Mouse (Mus musculus) lung, embryonic 15.5 days (tissue): ENCODE measurements around the gene Ctla2a. TPM values are rescaled to one million over a fixed set of nuclear protein-coding genes. Genes with fewer than 3 reads are reported as not detected.

ENCODE experiments used
- polyA plus RNA-seq: library from polyadenylated mRNA; unstranded; fragments of >200 nt; fragmentation: Nextera tagmentation; extraction: Ambion mirVana; gene quantifications from 2 replicates; pipeline ENCODE4 v1.2.1, GENCODE M21; 2015

The Ctla2a gene
- polyA plus RNA-seq, 1 experiment from 2014 or later: 81.0 TPM

Other genes starting within 250 kb of the Ctla2a start
- not detected in 2 replicates for gene BC051665, start 150.3 kb downstream of the Ctla2a start, polyA plus RNA-seq
- gene Ctsll3, start 133.8 kb downstream of the Ctla2a start, polyA plus RNA-seq: not detected in 2 replicates
- 0.34 TPM in 1 of 2 replicates, not detected in the other for gene 4930486L24Rik, start 72.2 kb downstream of the Ctla2a start, polyA plus RNA-seq
- 0.33 and 0.84 TPM in 2 replicates for gene Gm49392, start 39.7 kb downstream of the Ctla2a start, polyA plus RNA-seq
- 7.4 and 10.0 TPM in 2 replicates for gene Ctla2b, start 39.2 kb downstream of the Ctla2a start, polyA plus RNA-seq
- not detected in 2 replicates for gene Tpbpb, start 31.7 kb downstream of the Ctla2a start, polyA plus RNA-seq
- gene Gm49393, start 1.0 kb downstream of the Ctla2a start, polyA plus RNA-seq: not detected in 2 replicates
- gene Gm49391, start 54 bp downstream of the Ctla2a start, polyA plus RNA-seq: 3.9 and 4.2 TPM in 2 replicates
- not detected in 2 replicates for gene Tpbpa, start 5.4 kb upstream of the Ctla2a start, polyA plus RNA-seq
- not detected in 2 replicates for gene Ctsj, start 69.3 kb upstream of the Ctla2a start, polyA plus RNA-seq
- gene Ctsq, start 104.0 kb upstream of the Ctla2a start, polyA plus RNA-seq: not detected in 2 replicates
- gene Ctsr, start 227.6 kb upstream of the Ctla2a start, polyA plus RNA-seq: not detected in 2 replicates